Mouse (Mus musculus) CH12.LX (cell line): Measurements from ENCODE around the gene Rhbdl1.

Experiments used
- CHD1 ChIP-seq: IDR thresholded peaks from 2 replicates; pipeline ENCODE4 v1.6.1; 2012; ENCODE audit warnings: low read depth, low read length, improper control_type of control experiment, inconsistent platforms
- CTCF ChIP-seq, 2 experiments: IDR thresholded peaks in 1 of 2; conservative IDR thresholded peaks in 1 of 2; 2 replicates each; pipeline ENCODE4 v1.5.1; 2011 to 2012; ENCODE audit warnings: low read depth in 2 of 2, low read length in 2 of 2, improper control_type of control experiment in 1 of 2, inconsistent platforms in 1 of 2, mild to moderate bottlenecking in 1 of 2, moderate library complexity in 1 of 2
- EP300 ChIP-seq: IDR thresholded peaks from 2 replicates; pipeline ENCODE4 v1.6.1; 2011; ENCODE audit warnings: low read length, improper control_type of control experiment
- MAX ChIP-seq: IDR thresholded peaks from 2 replicates; pipeline ENCODE4 v1.6.1; 2011; ENCODE audit warnings: low read length, improper control_type of control experiment
- MEF2A ChIP-seq: IDR thresholded peaks from 2 replicates; pipeline ENCODE4 v1.6.1; 2014; ENCODE audit warnings: low read depth, mild to moderate bottlenecking, inconsistent platforms, low read length, improper control_type of control experiment, borderline replicate concordance
- PAX5 ChIP-seq: IDR thresholded peaks from 2 replicates; pipeline ENCODE4 v1.6.1; 2012; ENCODE audit warnings: low read length, inconsistent platforms, mixed read lengths
- POLR2A ChIP-seq: IDR thresholded peaks from 2 replicates; pipeline ENCODE4 v1.6.1; 2011; ENCODE audit warnings: low read depth, mild to moderate bottlenecking, improper control_type of control experiment, low read length

GRCm38 (mm10) chr17:25831451-25832281 lies 5.4 kb downstream of the Rhbdl1 start:
- TF ChIP-seq PAX5 = no peak
- no peak for TF ChIP-seq CHD1
- no peak for TF ChIP-seq EP300
- TF ChIP-seq POLR2A = no peak
- no peak for TF ChIP-seq CTCF (conservative IDR thresholded peaks at IDR 0.05 in 1 of 2, IDR thresholded peaks at IDR 0.05 in 1 of 2; ENCODE audit: low read depth in 2 of 2, low read length in 2 of 2)
- TF ChIP-seq MAX = no peak
- no peak for TF ChIP-seq MEF2A
